Mouse (Mus musculus) embryo, embryonic 10 days (tissue): ENCODE measurements around the gene Vav3.

Experiments
- DNase-seq: peaks from one replicate; pipeline ENCODE4 v3.0.0-alpha.2; 2015; ENCODE audit warnings: low spot score

Vav3 gene

GRCm38 (mm10) chr3:109578347-109578746 lies 237.9 kb downstream of the Vav3 start:
- no peak for DNase-seq

GRCm38 (mm10) chr3:109578983-109579382 lies 238.5 kb downstream of the Vav3 start:
- DNase-seq = no peak

- no peak for DNase-seq
These were observed 245.5 kb downstream of the Vav3 start for GRCm38 (mm10) chr3:109585946-109586345.

- DNase-seq = no peak
These were observed 252.5 kb downstream of the Vav3 start for GRCm38 (mm10) chr3:109592970-109593369.

GRCm38 (mm10) chr3:109596084-109596483 lies 255.6 kb downstream of the Vav3 start:
- DNase-seq = no peak

GRCm38 (mm10) chr3:109600699-109601451 lies 260.4 kb downstream of the Vav3 start:
- DNase-seq = no peak

- DNase-seq = no peak
These were observed 262.3 kb downstream of the Vav3 start for GRCm38 (mm10) chr3:109602753-109603152.

- no peak for DNase-seq
These were observed 265.7 kb downstream of the Vav3 start for GRCm38 (mm10) chr3:109606121-109606520.

GRCm38 (mm10) chr3:109621721-109622120 lies 281.3 kb downstream of the Vav3 start:
- no peak for DNase-seq

GRCm38 (mm10) chr3:109622361-109622760 lies 281.9 kb downstream of the Vav3 start:
- no peak for DNase-seq

GRCm38 (mm10) chr3:109622816-109623215 lies 282.4 kb downstream of the Vav3 start:
- no peak for DNase-seq

- DNase-seq = no peak
These were observed 283.3 kb downstream of the Vav3 start for GRCm38 (mm10) chr3:109623770-109624169.

- DNase-seq = no peak
These were observed 295.6 kb downstream of the Vav3 start for GRCm38 (mm10) chr3:109636045-109636444.

GRCm38 (mm10) chr3:109639386-109639785 lies 298.9 kb downstream of the Vav3 start:
- no peak for DNase-seq

GRCm38 (mm10) chr3:109640796-109641195 lies 300.3 kb downstream of the Vav3 start:
- DNase-seq = no peak

- DNase-seq = no peak
These were observed 307.8 kb downstream of the Vav3 start for GRCm38 (mm10) chr3:109648242-109648641.

- DNase-seq = no peak
These were observed 311.0 kb downstream of the Vav3 start for GRCm38 (mm10) chr3:109651479-109651878.

GRCm38 (mm10) chr3:109652860-109653631 lies 312.6 kb downstream of the Vav3 start:
- no peak for DNase-seq

GRCm38 (mm10) chr3:109654386-109654785 lies 313.9 kb downstream of the Vav3 start:
- no peak for DNase-seq

GRCm38 (mm10) chr3:109671716-109672115 lies 331.3 kb downstream of the Vav3 start:
- no peak for DNase-seq

- no peak for DNase-seq
These were observed 332.5 kb downstream of the Vav3 start for GRCm38 (mm10) chr3:109672925-109673324.

GRCm38 (mm10) chr3:109680281-109680680 lies 339.8 kb downstream of the Vav3 start:
- no peak for DNase-seq

GRCm38 (mm10) chr3:109681863-109682262 lies 341.4 kb downstream of the Vav3 start:
- DNase-seq = no peak
